In the genomic region with DNA sequence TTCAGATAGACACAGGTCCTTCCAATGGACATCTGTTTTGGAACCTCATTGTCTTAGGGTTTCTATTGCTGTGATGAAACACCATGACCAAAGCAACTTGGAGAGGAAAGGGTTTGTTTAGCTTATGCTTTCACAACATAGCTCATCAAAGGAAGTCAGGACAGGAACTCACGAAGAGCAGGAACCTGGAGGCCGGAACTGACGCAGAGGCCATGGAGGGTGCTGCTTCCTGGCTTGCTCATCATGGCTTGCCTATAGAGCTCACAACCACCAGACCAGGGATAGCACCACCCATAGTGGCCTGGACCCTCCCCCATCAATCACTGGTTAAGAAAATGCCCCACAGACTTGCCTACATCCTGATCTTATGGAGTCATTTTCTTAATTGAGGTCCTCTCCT, we compare ENCODE assay signal across 18 mouse cellular contexts. TPM values are rescaled to one million over a fixed set of nuclear protein-coding genes. Genes with fewer than 3 reads are reported as not detected.
DNase-seq lines count a peak whose midpoint lies in the region; ATAC-seq and TF ChIP-seq lines count a peak whose summit lies in the region.
"Had no signal": no experiment of that assay in that cellular context is flagged by ENCODE, and none has a peak within 500 bp of the region (broad histone marks: within the 10 kb centered on the region; RNA-seq: fewer than 3 reads in every experiment).

No protein-coding gene starts in this region.

- peak; percentile 49 for DNase-seq in liver, postnatal 0 days
- DNase-seq in liver = no peak
- DNase-seq in lung, postnatal 25 days (ENCODE audit: low spot score) = peak; percentile 58
- no peak for DNase-seq in embryo, embryonic 11 days
- no peak for DNase-seq in cerebellum, adult 8-10 months
- DNase-seq: adrenal gland, postnatal 25 days; cerebellum, postnatal 14 days; heart, postnatal 14 days; kidney, adult 18-20 months; kidney, postnatal 36 days; right cerebral cortex, postnatal 4 days had no signal

- no peak for TF ChIP-seq EP300 in liver, postnatal 0 days (IDR thresholded peaks at IDR 0.05; ENCODE audit: low read depth)

- no peak overlapping the region for H3K4me2 ChIP-seq in liver, postnatal 0 days (ENCODE audit: low read depth, low read length)
- H3K4me2 ChIP-seq: midbrain, embryonic 11.5 days; neural tube, embryonic 15.5 days had no signal

- no peak overlapping the region for H3K4me3 ChIP-seq in liver, postnatal 0 days (ENCODE audit: low read depth, low read length)
- no peak overlapping the region for H3K4me3 ChIP-seq in brown adipose tissue, adult 24 weeks (ENCODE audit: insufficient read depth, low read depth, low read length)
- H3K4me3 ChIP-seq: heart, embryonic 10.5 days; neural tube, embryonic 15.5 days had no signal

- H3K36me3 ChIP-seq in liver, postnatal 0 days (replicated peaks; ENCODE audit: insufficient read depth, low read length) = no peaks in the 10 kb centered on the region
- H3K36me3 ChIP-seq: neural tube, embryonic 15.5 days had no signal

- 53% methylated on average over 3 of the region's 3 CpGs for WGBS in liver, postnatal 0 days (ENCODE audit: insufficient replicate concordance)

- peaks cover 18% of the 10 kb centered on the region for H3K4me1 ChIP-seq in liver, postnatal 0 days (ENCODE audit: insufficient read depth)
- H3K4me1 ChIP-seq in brown adipose tissue, adult 24 weeks (ENCODE audit: control insufficient read depth, insufficient read depth, insufficient read length, low read length) = peaks cover 50% of the 10 kb centered on the region

- no peak overlapping the region for H3K9ac ChIP-seq in liver, postnatal 0 days (replicated peaks)
- H3K9ac ChIP-seq: neural tube, embryonic 15.5 days had no signal

- H3K27me3 ChIP-seq in liver, postnatal 0 days (ENCODE audit: insufficient read depth, low read length) = no peaks in the 10 kb centered on the region
- H3K27me3 ChIP-seq: neural tube, embryonic 15.5 days had no signal

- ATAC-seq in liver, postnatal 0 days = peak; percentile 59
- peak; percentile 79 for ATAC-seq in neutrophil, adult 5-6 weeks (ENCODE audit: extremely low read depth, insufficient number of reproducible peaks, low FRiP score, poor library complexity, severe bottlenecking)
- ATAC-seq: forebrain, embryonic 16.5 days; hindbrain, embryonic 16.5 days had no signal

- H3K9me3 ChIP-seq in liver, postnatal 0 days (ENCODE audit: low read length) = no peaks in the 10 kb centered on the region
- H3K9me3 ChIP-seq: heart, embryonic 10.5 days; neural tube, embryonic 15.5 days had no signal

- no peak for TF ChIP-seq CTCF in liver, postnatal 0 days (IDR thresholded peaks at IDR 0.05; ENCODE audit: low read depth)

- H3K27ac ChIP-seq in liver, postnatal 0 days (ENCODE audit: low read depth) = peak overlapping the region; percentile 36
- peak overlapping the region; percentile 52 for H3K27ac ChIP-seq in brown adipose tissue, adult 24 weeks (replicated peaks; ENCODE audit: low read depth, low read length)
- H3K27ac ChIP-seq: heart, embryonic 10.5 days; neural tube, embryonic 15.5 days had no signal

RNA-seq across cellular contexts. Expression of a gene that starts 25.4 kb away (rescaled TPM):
- 17.4 and 17.8 TPM in 2 replicates for polyA plus RNA-seq in liver, postnatal 0 days (2015; fragmentation: Nextera tagmentation; extraction: Ambion mirVana)
- 22.7 and 28.8 TPM in 2 replicates for polyA plus RNA-seq in brown adipose tissue, adult 24 weeks (2012; ENCODE audit: insufficient read depth, insufficient read length, missing spikeins)
- total RNA-seq in neutrophil, adult 5-6 weeks (2017) = 20.4 and 52.5 TPM in 2 replicates

RNA-seq across cellular contexts. Expression of a gene that starts 26.0 kb away (rescaled TPM):
- polyA plus RNA-seq in liver, postnatal 0 days (2015; fragmentation: Nextera tagmentation; extraction: Ambion mirVana) = 2.3 and 3.0 TPM in 2 replicates
- polyA plus RNA-seq in brown adipose tissue, adult 24 weeks (2012; ENCODE audit: insufficient read depth, insufficient read length, missing spikeins) = 14.0 and 18.0 TPM in 2 replicates
- 30.6 and 31.7 TPM in 2 replicates for total RNA-seq in neutrophil, adult 5-6 weeks (2017)

Comparison
In these comparisons a context has a peak if more than half of its experiments do, and no peak if none do; other contexts are left out.
1. DNase-seq: peak in liver, postnatal 0 days (single experiment) and lung, postnatal 25 days (single experiment); none in liver (single experiment), embryo, embryonic 11 days (single experiment) and cerebellum, adult 8-10 months (single experiment).